Mouse (Mus musculus) kidney, adult 2 months (tissue): ENCODE measurements around the gene Cubn. TPM values are rescaled to one million over a fixed set of nuclear protein-coding genes. Genes with fewer than 3 reads are reported as not detected.

Experiments
- DNase-seq: peaks from one replicate; pipeline ENCODE4 v3.0.0; 2021
- H3K27ac ChIP-seq: fragments of 200-500 bp; 2 replicates; pipeline ENCODE4 v1.5.1; 2012; ENCODE audit warnings: low read depth, low read length, control low read depth, inconsistent platforms; ENCODE audit not compliant: insufficient read depth
- H3K27me3 ChIP-seq: fragments of 200-500 bp; replicated peaks from 2 replicates; pipeline ENCODE4 v1.6.1; 2012; ENCODE audit warnings: mild to moderate bottlenecking, moderate library complexity, low read length, inconsistent platforms; ENCODE audit not compliant: control insufficient read depth, insufficient read depth
- H3K36me3 ChIP-seq: fragments of 200-500 bp; 2 replicates; pipeline ENCODE4 v1.6.1; 2012; ENCODE audit warnings: mild to moderate bottlenecking, moderate library complexity, low read length, inconsistent platforms; ENCODE audit not compliant: control insufficient read depth, insufficient read depth
- H3K4me1 ChIP-seq: fragments of 200-500 bp; 2 replicates; pipeline ENCODE4 v1.6.1; 2011; ENCODE audit warnings: low read length; ENCODE audit not compliant: control insufficient read depth, insufficient read depth
- H3K4me3 ChIP-seq: fragments of 200-500 bp; 2 replicates; pipeline ENCODE4 v1.5.1; 2011; ENCODE audit warnings: mild to moderate bottlenecking, low read depth, low read length, control low read depth; ENCODE audit not compliant: insufficient read depth
- CTCF ChIP-seq: fragments of 200-500 bp; conservative IDR thresholded peaks from 2 replicates; pipeline ENCODE4 v1.5.1; 2011; ENCODE audit warnings: low read depth, mild to moderate bottlenecking, control low read depth, low read length, moderate library complexity, mixed read lengths; ENCODE audit not compliant: insufficient read depth, insufficient read length
- POLR2A ChIP-seq: fragments of 200-500 bp; IDR thresholded peaks from one replicate; pipeline ENCODE4 v1.6.1; 2011; ENCODE audit warnings: low read depth, low read length, control low read depth
- WGBS: fragments of 180-500 bp; shearing (Covaris S2); methylation state at CpG from one replicate; pipeline ENCODE4 v1.1.7; 2018; 5-methylcytosine and 5-hydroxymethylcytosine counted together
- polyA plus RNA-seq: library from polyadenylated mRNA; depleted of rRNA; stranded (reverse); fragments of >200 nt; gene quantifications from 2 replicates; pipeline ENCODE4 v1.2.3, GENCODE M21; 2012

The Cubn gene
- polyA plus RNA-seq, 1 experiment = 56.2 TPM

- no peak for TF ChIP-seq CTCF
- TF ChIP-seq POLR2A = no peak
- H3K4me1 ChIP-seq = peaks cover 3% of the 10 kb centered on the region; the same call in 1 of the 2 replicates
- no peak overlapping the region for H3K27ac ChIP-seq
- no peak overlapping the region for H3K4me3 ChIP-seq
- H3K27me3 ChIP-seq = no peaks in the 10 kb centered on the region
- WGBS = 19% methylated on average over 2 of the region's 2 CpGs
- H3K36me3 ChIP-seq = no peaks in the 10 kb centered on the region; the same call in 1 of the 2 replicates
- peak; percentile 23 for DNase-seq
Observed at GRCm38 (mm10) chr2:13398955-13399354, 92.7 kb downstream of the Cubn start.

GRCm38 (mm10) chr2:13398551-13398950 lies 93.1 kb downstream of the Cubn start:
- no peaks in the 10 kb centered on the region; the same call in 1 of the 2 replicates for H3K36me3 ChIP-seq
- TF ChIP-seq POLR2A (no peak), CTCF (no peak)
- H3K4me1 ChIP-seq = peaks cover 3% of the 10 kb centered on the region; the same call in 1 of the 2 replicates
- no peak overlapping the region for H3K4me3 ChIP-seq
- H3K27ac ChIP-seq = no peak overlapping the region
- H3K27me3 ChIP-seq = no peaks in the 10 kb centered on the region
- no peak for DNase-seq
- WGBS = 61% methylated on average over 4 of the region's 4 CpGs

- Histone ChIP-seq H3K36me3 (no peaks in the 10 kb centered on the region; the same call in 1 of the 2 replicates), H3K4me3 (no peak overlapping the region), H3K27ac (no peak overlapping the region), H3K27me3 (no peaks in the 10 kb centered on the region), H3K4me1 (peaks cover 3% of the 10 kb centered on the region; the same call in 1 of the 2 replicates)
- DNase-seq = no peak
- TF ChIP-seq POLR2A (no peak), CTCF (no peak)
- WGBS = 47% methylated on average over 3 of the region's 3 CpGs
Observed at GRCm38 (mm10) chr2:13396124-13396540, 95.5 kb downstream of the Cubn start.

GRCm38 (mm10) chr2:13391018-13391417 lies 100.6 kb downstream of the Cubn start:
- Histone ChIP-seq H3K27me3 (no peaks in the 10 kb centered on the region), H3K36me3 (no peaks in the 10 kb centered on the region), H3K27ac (peak overlapping the region; percentile 87), H3K4me1 (no peaks in the 10 kb centered on the region), H3K4me3 (no peak overlapping the region)
- 59% methylated on average over 3 of the region's 3 CpGs for WGBS
- TF ChIP-seq CTCF (no peak), POLR2A (no peak)
- DNase-seq = peak; percentile 65

- H3K4me1 ChIP-seq = no peaks in the 10 kb centered on the region
- TF ChIP-seq CTCF (no peak), POLR2A (no peak)
- 99% methylated on average over 5 of the region's 5 CpGs for WGBS
- no peaks in the 10 kb centered on the region for H3K36me3 ChIP-seq
- DNase-seq = no peak
- no peak overlapping the region for H3K27ac ChIP-seq
- no peaks in the 10 kb centered on the region for H3K27me3 ChIP-seq
- no peak overlapping the region for H3K4me3 ChIP-seq
Observed at GRCm38 (mm10) chr2:13386631-13387030, 105.0 kb downstream of the Cubn start.

GRCm38 (mm10) chr2:13385542-13386345 lies 105.9 kb downstream of the Cubn start:
- H3K27me3 ChIP-seq = no peaks in the 10 kb centered on the region
- no peak for TF ChIP-seq CTCF
- no peak for TF ChIP-seq POLR2A
- WGBS = 57% methylated on average over 3 of the region's 3 CpGs
- no peaks in the 10 kb centered on the region for H3K4me1 ChIP-seq
- H3K36me3 ChIP-seq = no peaks in the 10 kb centered on the region
- H3K4me3 ChIP-seq = no peak overlapping the region
- no peak for DNase-seq
- peak overlapping the region; percentile 9 for H3K27ac ChIP-seq

GRCm38 (mm10) chr2:13384775-13385541 lies 106.7 kb downstream of the Cubn start:
- Histone ChIP-seq H3K27ac (peak overlapping the region; percentile 9), H3K4me3 (no peak overlapping the region), H3K36me3 (no peaks in the 10 kb centered on the region), H3K4me1 (no peaks in the 10 kb centered on the region), H3K27me3 (no peaks in the 10 kb centered on the region)
- DNase-seq = peak; percentile 56
- TF ChIP-seq CTCF = no peak
- no peak for TF ChIP-seq POLR2A
- 55% methylated on average over 4 of the region's 4 CpGs for WGBS
